Mouse (Mus musculus) left cerebral cortex, postnatal 36 days (tissue): ENCODE data around the gene Olfr894. TPM values are rescaled to one million over a fixed set of nuclear protein-coding genes. Genes with fewer than 3 reads are reported as not detected.
"Not testable (repeated sequence)": the region's sequence is repeated elsewhere in the genome, so short reads cannot be mapped to it uniquely, and the experiment has no call there.

Experiments used
- DNase-seq, 2 experiments: peaks; one replicate each; pipeline ENCODE4 v3.0.0; 2021 to 2022; ENCODE audit warnings: low spot score in 2 of 2, mixed read lengths in 1 of 2
- intact Hi-C: fragments of 180-260 bp; cut with DNase I; formaldehyde crosslinking; loops from one replicate; pipeline ENCODE4 v1.15.1; 2025
- total RNA-seq, 2 experiments: library from RNA; stranded (reverse); gene quantifications; 2 replicates each; pipeline ENCODE4 v1.2.3; 2021

Gene Olfr894
- total RNA-seq = not detected

- intact Hi-C loops = no loop called here
These were observed at the start of gene Olfr894 for GRCm38 (mm10) chr9:38217755-38218154. Olfr894 (plus strand) TSS chr9:38218055.

GRCm38 (mm10) chr9:38168341-38168740 is 49.5 kb upstream of the Olfr894 start:
- intact Hi-C loops, DNase-seq: not testable (repeated sequence)

More at GRCm38 (mm10) chr9:38217755-38218154, at the start of gene Olfr894:
- DNase-seq = no peak

GRCm38 (mm10) chr9:38180721-38181120 is 37.1 kb upstream of the Olfr894 start, which contains the start of gene Olfr891:
Olfr891 (minus strand) TSS chr9:38180821.
- DNase-seq = no peak
- intact Hi-C loops = no loop called here

GRCm38 (mm10) chr9:38208065-38208464 is 9.8 kb upstream of the Olfr894 start, which contains the start of gene Olfr893:
Olfr893 (plus strand) TSS chr9:38208365.
- intact Hi-C loops = no loop called here

GRCm38 (mm10) chr9:38252474-38252873 is 34.6 kb downstream of the Olfr894 start, which contains the start of gene Olfr143:
Olfr143 (plus strand) TSS chr9:38252774.
- intact Hi-C loops = no loop called here
- no peak for DNase-seq

More at GRCm38 (mm10) chr9:38208065-38208464, 9.8 kb upstream of the Olfr894 start, which contains the start of gene Olfr893:
- DNase-seq = no peak

- intact Hi-C loops = no loop called here
- DNase-seq = no peak
These were observed 49.7 kb downstream of the Olfr894 start, which contains the start of gene Olfr895 for GRCm38 (mm10) chr9:38267551-38267950. Olfr895 (plus strand) TSS chr9:38267851.

Other genes with a start within 250 kb of the Olfr894 start
- under 1 TPM in 1 of 2 experiments, not detected in 1; 0.15 TPM for gene Olfr881, start 226.2 kb upstream of the Olfr894 start, total RNA-seq
- not detected for gene Olfr883, start 192.2 kb upstream of the Olfr894 start, total RNA-seq
- not detected for gene Olfr884, start 171.5 kb upstream of the Olfr894 start, total RNA-seq
- not detected for gene Olfr885, start 156.7 kb upstream of the Olfr894 start, total RNA-seq
- not detected for gene Olfr887, start 134.0 kb upstream of the Olfr894 start, total RNA-seq
- gene Olfr888, start 109.9 kb upstream of the Olfr894 start, total RNA-seq = not detected
- gene Olfr889, start 102.9 kb upstream of the Olfr894 start, total RNA-seq = not detected
- gene Olfr890, start 75.5 kb upstream of the Olfr894 start, total RNA-seq = not detected
- gene Olfr891, start 37.2 kb upstream of the Olfr894 start, total RNA-seq = not detected
- gene Olfr893, start 9.7 kb upstream of the Olfr894 start, total RNA-seq = not detected
- not detected for gene Olfr143, start 34.7 kb downstream of the Olfr894 start, total RNA-seq
- gene Olfr895, start 49.8 kb downstream of the Olfr894 start, total RNA-seq = not detected
- not detected for gene Olfr896-ps1, start 73.1 kb downstream of the Olfr894 start, total RNA-seq
- not detected for gene Olfr25, start 111.0 kb downstream of the Olfr894 start, total RNA-seq
- gene Olfr898, start 130.4 kb downstream of the Olfr894 start, total RNA-seq = not detected
- not detected for gene Olfr250, start 148.8 kb downstream of the Olfr894 start, total RNA-seq
- not detected for gene Olfr251, start 159.0 kb downstream of the Olfr894 start, total RNA-seq
- gene Olfr147, start 183.6 kb downstream of the Olfr894 start, total RNA-seq = not detected
- gene Olfr901, start 211.4 kb downstream of the Olfr894 start, total RNA-seq = not detected
- gene Olfr902, start 229.6 kb downstream of the Olfr894 start, total RNA-seq = not detected
- not detected for gene Olfr904, start 245.1 kb downstream of the Olfr894 start, total RNA-seq